Mouse (Mus musculus) embryonic facial prominence, embryonic 12.5 days (tissue): ENCODE results near the gene Adm. TPM values are rescaled to one million over a fixed set of nuclear protein-coding genes. Genes with fewer than 3 reads are reported as not detected.
"Not testable (repeated sequence)": the region's sequence is repeated elsewhere in the genome, so short reads cannot be mapped to it uniquely, and the experiment has no call there.

Source experiments
- ATAC-seq: fragments of 200-750 bp; cut with Nextera tagmentation; 2 replicates; pipeline ENCODE4 v1.8.0; 2017; ENCODE audit not compliant: insufficient number of reproducible peaks, insufficient read depth, low FRiP score, low TSS enrichment
- H3K27ac ChIP-seq: fragments of 300-500 bp; sonication (generic); 2 replicates; pipeline ENCODE4 v1.5.1; 2016; ENCODE audit warnings: mild to moderate bottlenecking
- H3K27me3 ChIP-seq: fragments of 300-500 bp; sonication (generic); 2 replicates; pipeline ENCODE4 v1.6.1; 2016; ENCODE audit warnings: mild to moderate bottlenecking, moderate library complexity
- H3K36me3 ChIP-seq: fragments of 300-500 bp; sonication (generic); 2 replicates; pipeline ENCODE4 v1.6.1; 2016; ENCODE audit warnings: mild to moderate bottlenecking
- H3K4me1 ChIP-seq: fragments of 300-500 bp; sonication (generic); 2 replicates; pipeline ENCODE4 v1.6.1; 2016
- H3K4me2 ChIP-seq: fragments of 300-500 bp; sonication (generic); replicated peaks from 2 replicates; pipeline ENCODE4 v1.6.1; 2016; ENCODE audit warnings: mild to moderate bottlenecking, moderate library complexity
- H3K4me3 ChIP-seq: fragments of 300-500 bp; sonication (generic); 2 replicates; pipeline ENCODE4 v1.5.1; 2016; ENCODE audit warnings: mild to moderate bottlenecking
- H3K9ac ChIP-seq: fragments of 300-500 bp; sonication (generic); 2 replicates; pipeline ENCODE4 v1.6.1; 2016; ENCODE audit warnings: mild to moderate bottlenecking, moderate library complexity
- H3K9me3 ChIP-seq: fragments of 300-500 bp; sonication (generic); 2 replicates; pipeline ENCODE4 v1.6.1; 2016; ENCODE audit warnings: mild to moderate bottlenecking, moderate library complexity
- WGBS: fragments of 180-500 bp; shearing (Covaris S2); methylation state at CpG from one replicate; pipeline ENCODE4 v1.1.7; 2016; 5-methylcytosine and 5-hydroxymethylcytosine counted together
- polyA plus RNA-seq: library from polyadenylated mRNA; unstranded; fragments of >200 nt; fragmentation: Nextera tagmentation; extraction: Ambion mirVana; gene quantifications from 2 replicates; pipeline ENCODE4 v1.2.1, GENCODE M21; 2016

The Adm gene
- polyA plus RNA-seq, 1 experiment from 2014 or later, result 1.9 TPM

DNA sequence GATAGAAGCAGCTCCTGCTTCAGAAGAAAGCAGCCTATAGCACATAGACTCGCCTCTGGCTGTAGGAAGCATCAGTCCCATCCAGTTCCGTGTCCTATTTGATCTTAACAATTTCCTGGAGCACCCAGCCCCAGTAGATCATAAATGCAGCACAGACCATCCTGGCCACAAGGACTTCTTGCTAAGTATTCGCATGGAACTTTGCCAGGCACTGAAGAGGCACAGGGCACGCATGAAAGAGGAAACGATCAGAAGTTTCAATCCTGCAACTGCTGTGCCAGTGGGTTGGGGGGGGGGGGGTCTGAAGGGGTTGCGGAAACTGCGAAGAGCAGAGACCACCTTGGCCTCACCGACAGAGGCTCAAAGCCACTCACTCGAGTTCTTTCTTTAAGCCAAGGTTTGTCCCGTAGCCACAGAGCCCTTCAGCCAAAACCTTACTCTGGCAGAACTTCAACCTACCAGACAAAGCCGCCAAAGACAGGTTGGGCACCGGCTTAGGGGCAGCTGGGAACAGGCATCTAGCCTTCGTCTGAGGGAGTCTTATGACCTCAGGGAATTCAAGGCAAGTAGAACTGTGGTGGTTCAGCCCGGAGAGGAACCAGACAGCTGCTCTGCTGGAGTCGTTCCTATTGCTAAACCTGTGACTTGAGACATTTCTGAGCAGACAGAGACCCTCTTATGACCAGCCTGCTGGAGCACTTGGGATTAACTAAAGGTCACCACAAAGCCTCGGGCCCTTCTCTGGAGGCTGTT, 3.9 kb downstream of the Adm start:
- H3K27ac ChIP-seq, result no peak overlapping the region
- peaks cover 33% of the 10 kb centered on the region for H3K4me1 ChIP-seq
- no peaks in the 10 kb centered on the region for H3K36me3 ChIP-seq
- no peak overlapping the region for H3K4me3 ChIP-seq
- H3K27me3 ChIP-seq, result peaks cover 48% of the 10 kb centered on the region
- no peak for ATAC-seq
- H3K9ac ChIP-seq, result no peak overlapping the region
- no peak overlapping the region for H3K4me2 ChIP-seq
- no peaks in the 10 kb centered on the region for H3K9me3 ChIP-seq
- WGBS, result 71% methylated on average over 16 of the region's 16 CpGs

DNA sequence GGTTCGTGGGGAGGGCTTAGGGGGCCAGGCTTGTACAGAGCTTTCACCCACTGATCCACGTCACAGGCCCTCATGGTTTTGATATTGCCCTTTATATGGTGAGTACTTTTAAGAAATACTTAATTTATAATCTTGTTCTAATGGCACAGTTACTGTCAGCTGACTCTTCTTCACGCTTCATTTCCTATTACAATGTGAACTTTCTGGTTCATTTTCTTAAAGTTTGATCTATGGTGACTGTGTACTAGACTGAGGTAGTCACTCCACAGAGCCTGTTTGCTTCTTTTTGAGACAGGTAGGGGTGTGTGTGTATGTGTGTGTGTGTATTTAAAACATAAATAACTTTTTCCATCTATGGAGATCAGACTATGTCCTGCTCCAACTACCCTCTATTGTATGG, 8.5 kb downstream of the Adm start:
- 65% methylated on average over 3 of the region's 3 CpGs for WGBS

DNA sequence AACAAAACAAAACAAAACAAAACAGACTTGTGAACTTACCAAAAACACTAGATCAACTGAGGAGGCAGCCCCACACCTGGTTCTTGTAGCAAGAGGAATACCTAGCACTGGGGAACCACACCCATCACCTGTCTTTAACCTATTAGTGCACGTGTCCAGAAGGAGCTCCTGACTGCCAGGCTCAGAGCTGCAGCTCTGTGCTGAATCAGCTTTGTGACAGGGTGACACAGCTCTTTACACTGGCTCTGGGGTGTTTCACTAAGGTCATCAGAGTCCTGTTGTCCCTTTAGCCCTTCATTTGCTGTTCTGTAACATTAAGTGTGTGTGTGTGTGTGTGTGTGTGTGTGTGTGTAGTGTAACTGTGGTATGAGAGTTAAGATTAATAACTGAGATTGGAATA, 9.1 kb downstream of the Adm start:
- H3K9ac ChIP-seq, result no peak overlapping the region
- no peaks in the 10 kb centered on the region for H3K36me3 ChIP-seq
- 0 out of 2 replicates have a peak, but pooled peaks cover 8% of the 10 kb centered on the region for H3K4me1 ChIP-seq
- no peak overlapping the region for H3K27ac ChIP-seq
- ATAC-seq, result no peak
- 36% methylated on average over 1 of the region's 1 CpGs for WGBS
- H3K27me3 ChIP-seq, result peaks cover 1% of the 10 kb centered on the region
- H3K9me3 ChIP-seq, result no peaks in the 10 kb centered on the region
- H3K4me2 ChIP-seq, result no peak overlapping the region
- H3K4me3 ChIP-seq, result no peak overlapping the region

More for the DNA sequence above, 8.5 kb downstream of the Adm start:
- H3K9ac ChIP-seq, result no peak overlapping the region
- no peak overlapping the region for H3K4me2 ChIP-seq
- no peak for ATAC-seq
- peaks cover 8% of the 10 kb centered on the region for H3K27me3 ChIP-seq
- 0 out of 2 replicates have a peak, but pooled peaks cover 8% of the 10 kb centered on the region for H3K4me1 ChIP-seq
- H3K27ac ChIP-seq, result no peak overlapping the region
- no peaks in the 10 kb centered on the region for H3K9me3 ChIP-seq
- no peak overlapping the region for H3K4me3 ChIP-seq
- no peaks in the 10 kb centered on the region for H3K36me3 ChIP-seq

DNA sequence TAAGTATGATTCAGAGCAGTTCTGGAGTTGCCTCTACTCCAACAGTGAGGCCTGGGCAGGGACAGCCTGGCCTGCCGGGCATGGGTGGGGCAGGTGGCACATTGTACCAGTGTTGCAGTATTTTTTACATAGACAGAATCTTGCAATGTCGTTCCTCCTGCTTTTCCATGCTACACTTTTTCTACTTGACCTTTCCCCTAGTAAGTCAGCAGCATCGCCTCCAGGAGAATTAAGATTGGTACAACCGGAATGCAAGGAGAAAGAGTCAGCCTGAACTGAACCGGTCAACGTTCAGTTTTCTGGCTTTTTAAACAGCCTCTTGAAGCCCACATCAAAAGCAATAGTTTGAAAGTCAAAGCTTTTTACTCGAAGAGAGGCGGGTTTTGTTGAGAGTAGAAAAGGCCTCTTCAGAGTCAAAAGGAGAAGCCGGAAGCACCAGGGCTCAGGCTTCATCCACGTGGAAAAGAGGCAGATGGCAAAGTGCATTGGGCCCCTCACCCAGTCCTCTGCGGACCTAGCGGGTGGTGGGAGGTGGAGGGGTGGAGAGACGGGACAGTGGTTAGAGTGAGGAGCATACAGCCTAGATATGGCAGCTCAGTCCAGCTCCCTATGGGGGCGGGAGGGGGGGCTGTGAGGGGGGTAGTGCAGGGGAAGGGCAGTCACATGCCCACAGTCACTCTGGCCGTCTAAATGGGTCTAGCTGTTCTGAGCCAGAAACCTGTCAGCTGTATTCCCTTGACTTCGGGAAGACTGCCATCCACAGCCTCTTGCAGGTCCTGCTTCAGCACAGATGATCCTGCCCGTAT, 11.0 kb downstream of the Adm start:
- Histone ChIP-seq H3K4me1 (0 out of 2 replicates have a peak, but pooled peaks cover 8% of the 10 kb centered on the region), H3K27me3 (no peaks in the 10 kb centered on the region), H3K9ac (no peak overlapping the region), H3K36me3 (no peaks in the 10 kb centered on the region), H3K9me3 (no peaks in the 10 kb centered on the region), H3K4me3 (no peak overlapping the region), H3K27ac (no peak overlapping the region), H3K4me2 (no peak overlapping the region)
- 47% methylated on average over 17 of the region's 17 CpGs for WGBS
- 0 out of 2 replicates have a peak, but pooled peaks have one; percentile 52 for ATAC-seq

DNA sequence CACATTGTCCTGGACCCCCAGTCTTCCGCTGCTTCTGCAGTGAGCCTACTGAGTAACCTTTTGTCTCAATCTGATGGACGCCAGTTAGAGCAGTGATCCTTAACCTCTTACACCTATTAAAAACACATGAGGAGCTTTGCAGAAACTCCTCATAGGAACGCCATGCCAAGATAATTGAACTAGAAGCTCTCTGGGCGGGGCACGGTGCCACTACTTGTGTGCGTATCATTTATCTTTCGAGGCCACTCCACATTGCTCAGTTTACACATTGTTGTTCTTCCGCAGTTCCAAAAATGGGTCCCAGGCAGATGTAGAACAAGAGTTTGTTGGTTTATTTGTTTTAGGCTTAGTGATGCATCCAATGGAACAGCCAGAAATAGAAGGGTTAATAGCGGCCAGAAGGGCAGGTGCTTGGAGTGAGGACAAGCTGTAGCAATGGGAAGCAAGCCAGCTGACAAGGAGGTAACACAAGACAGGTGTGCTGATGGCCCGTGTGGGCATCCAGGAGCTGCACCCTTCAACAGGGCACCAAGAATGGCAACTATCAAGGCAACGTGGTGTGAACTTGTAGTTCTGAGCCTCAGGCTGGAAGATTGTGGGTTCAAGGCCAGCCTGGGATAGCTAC, 11.9 kb downstream of the Adm start:
- Histone ChIP-seq H3K4me2 (no peak overlapping the region), H3K27ac (no peak overlapping the region), H3K4me1 (0 out of 2 replicates have a peak, but pooled peaks cover 8% of the 10 kb centered on the region), H3K36me3 (no peaks in the 10 kb centered on the region), H3K9ac (no peak overlapping the region), H3K4me3 (no peak overlapping the region), H3K27me3 (no peaks in the 10 kb centered on the region), H3K9me3 (no peaks in the 10 kb centered on the region)
- no peak for ATAC-seq
- WGBS, result 73% methylated on average over 11 of the region's 11 CpGs

DNA sequence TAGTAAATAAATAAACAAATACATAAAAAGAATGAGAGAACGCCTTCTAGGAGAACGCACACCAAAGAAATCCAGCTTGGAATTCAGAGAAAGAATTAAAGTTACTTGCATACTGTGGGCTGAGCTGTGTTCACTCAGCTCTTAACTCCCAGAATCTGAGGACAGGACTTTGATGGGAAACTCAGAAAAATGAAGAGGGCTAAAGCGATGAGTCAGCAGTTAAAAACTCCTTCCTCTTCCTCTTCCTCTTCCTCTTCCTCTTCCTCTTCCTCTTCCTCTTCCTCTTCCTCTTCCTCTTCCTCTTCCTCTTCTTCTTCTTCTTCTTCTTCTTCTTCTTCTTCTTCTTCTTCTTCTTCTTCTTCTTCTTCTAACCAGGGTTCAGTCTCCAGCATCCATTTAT, 12.5 kb downstream of the Adm start:
- H3K4me3 ChIP-seq, H3K36me3 ChIP-seq, ATAC-seq, H3K27ac ChIP-seq, H3K4me2 ChIP-seq, H3K27me3 ChIP-seq, H3K9ac ChIP-seq, H3K4me1 ChIP-seq, H3K9me3 ChIP-seq: not testable (repeated sequence)
- WGBS, result 98% methylated on average over 3 of the region's 3 CpGs

DNA sequence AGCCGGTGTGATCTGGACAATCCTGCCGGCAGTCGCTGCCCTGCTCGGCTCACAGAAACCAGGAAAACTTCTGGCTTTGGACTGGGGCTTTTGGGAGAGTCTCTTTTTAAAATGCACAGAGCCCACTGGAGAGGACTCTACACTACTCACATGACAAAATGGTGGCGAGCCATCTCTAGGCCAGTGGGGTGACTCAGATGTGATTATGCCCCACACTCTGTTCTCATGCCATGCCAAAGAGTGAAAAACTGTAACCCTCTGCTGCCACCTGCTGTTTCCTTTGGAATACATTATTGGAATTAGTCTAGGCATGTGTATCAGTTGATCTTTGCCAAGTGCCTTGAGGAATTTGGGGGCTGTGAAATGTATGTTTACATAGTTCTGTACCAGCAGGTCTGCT, 17.9 kb downstream of the Adm start:
- Histone ChIP-seq H3K4me1 (no peaks in the 10 kb centered on the region), H3K9ac (no peak overlapping the region), H3K27me3 (no peaks in the 10 kb centered on the region), H3K4me3 (no peak overlapping the region), H3K36me3 (no peaks in the 10 kb centered on the region), H3K27ac (no peak overlapping the region), H3K4me2 (no peak overlapping the region), H3K9me3 (no peaks in the 10 kb centered on the region)
- ATAC-seq, result no peak
- 72% methylated on average over 5 of the region's 5 CpGs for WGBS

DNA sequence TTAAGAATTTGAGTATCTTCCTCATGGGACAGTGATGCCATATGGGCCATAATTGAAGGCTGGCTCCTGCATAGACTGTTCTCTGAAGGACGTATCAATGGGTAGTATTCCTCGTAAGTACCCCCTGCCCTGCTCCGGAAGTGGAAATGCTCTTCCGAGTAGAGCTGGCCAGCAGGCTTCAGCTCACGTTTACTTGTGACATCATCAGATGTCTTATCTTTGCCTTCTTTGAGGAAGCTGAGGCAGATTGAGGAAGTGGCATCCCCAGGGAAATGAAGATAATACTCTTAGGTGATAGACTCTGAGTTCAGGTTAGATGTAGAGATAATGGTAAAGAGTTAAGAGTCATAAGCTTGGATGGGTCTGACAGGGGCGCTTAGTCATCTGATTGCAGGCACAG, 18.4 kb downstream of the Adm start:
- no peak overlapping the region for H3K4me2 ChIP-seq
- no peak overlapping the region for H3K4me3 ChIP-seq
- H3K27ac ChIP-seq, result no peak overlapping the region
- no peak for ATAC-seq
- no peak overlapping the region for H3K9ac ChIP-seq
- H3K9me3 ChIP-seq, result no peaks in the 10 kb centered on the region
- no peaks in the 10 kb centered on the region for H3K36me3 ChIP-seq
- WGBS, result 79% methylated on average over 6 of the region's 6 CpGs
- no peaks in the 10 kb centered on the region for H3K27me3 ChIP-seq
- no peaks in the 10 kb centered on the region for H3K4me1 ChIP-seq

DNA sequence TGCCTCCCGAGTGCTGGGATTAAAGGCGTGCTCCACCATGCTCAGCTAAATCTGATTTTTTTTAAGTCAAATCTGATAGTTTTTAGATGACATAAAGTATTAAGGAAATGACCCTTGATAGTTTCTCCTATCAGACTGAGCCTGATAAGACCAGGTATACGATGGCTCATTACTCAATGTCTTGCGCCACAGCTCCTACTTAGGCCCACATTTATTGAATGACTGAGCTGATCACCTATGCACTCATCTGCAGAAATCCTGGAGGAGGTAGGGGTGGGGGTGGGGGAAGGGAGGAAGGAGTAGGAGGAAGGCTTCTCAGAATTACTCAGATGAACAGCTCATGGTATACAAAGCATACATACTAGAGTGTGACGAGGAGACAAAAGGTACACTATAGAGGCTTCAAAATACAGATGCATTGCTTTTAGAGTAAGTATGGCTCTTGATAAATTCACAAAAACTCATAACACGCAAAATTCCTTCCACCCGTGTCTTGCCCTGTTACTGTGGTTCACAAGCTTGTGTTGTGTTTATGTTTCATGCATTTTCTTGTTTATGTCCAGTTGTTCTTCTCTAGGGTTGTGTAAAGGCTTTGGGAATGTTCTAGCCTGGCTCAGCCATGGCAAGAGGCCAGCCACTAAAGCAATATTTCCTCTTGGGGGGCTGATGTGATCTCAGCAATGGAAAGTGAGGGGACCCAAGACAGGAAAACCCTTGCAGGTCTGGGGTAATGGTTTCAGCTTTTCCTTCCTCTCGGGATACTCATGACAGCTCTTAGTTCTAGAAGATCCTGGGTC, 19.3 kb downstream of the Adm start:
- ATAC-seq, result no peak
- Histone ChIP-seq H3K4me3 (no peak overlapping the region), H3K9ac (no peak overlapping the region), H3K4me2 (no peak overlapping the region), H3K4me1 (no peaks in the 10 kb centered on the region), H3K9me3 (no peaks in the 10 kb centered on the region), H3K27me3 (no peaks in the 10 kb centered on the region), H3K36me3 (no peaks in the 10 kb centered on the region), H3K27ac (no peak overlapping the region)
- 85% methylated on average over 8 of the region's 8 CpGs for WGBS

DNA sequence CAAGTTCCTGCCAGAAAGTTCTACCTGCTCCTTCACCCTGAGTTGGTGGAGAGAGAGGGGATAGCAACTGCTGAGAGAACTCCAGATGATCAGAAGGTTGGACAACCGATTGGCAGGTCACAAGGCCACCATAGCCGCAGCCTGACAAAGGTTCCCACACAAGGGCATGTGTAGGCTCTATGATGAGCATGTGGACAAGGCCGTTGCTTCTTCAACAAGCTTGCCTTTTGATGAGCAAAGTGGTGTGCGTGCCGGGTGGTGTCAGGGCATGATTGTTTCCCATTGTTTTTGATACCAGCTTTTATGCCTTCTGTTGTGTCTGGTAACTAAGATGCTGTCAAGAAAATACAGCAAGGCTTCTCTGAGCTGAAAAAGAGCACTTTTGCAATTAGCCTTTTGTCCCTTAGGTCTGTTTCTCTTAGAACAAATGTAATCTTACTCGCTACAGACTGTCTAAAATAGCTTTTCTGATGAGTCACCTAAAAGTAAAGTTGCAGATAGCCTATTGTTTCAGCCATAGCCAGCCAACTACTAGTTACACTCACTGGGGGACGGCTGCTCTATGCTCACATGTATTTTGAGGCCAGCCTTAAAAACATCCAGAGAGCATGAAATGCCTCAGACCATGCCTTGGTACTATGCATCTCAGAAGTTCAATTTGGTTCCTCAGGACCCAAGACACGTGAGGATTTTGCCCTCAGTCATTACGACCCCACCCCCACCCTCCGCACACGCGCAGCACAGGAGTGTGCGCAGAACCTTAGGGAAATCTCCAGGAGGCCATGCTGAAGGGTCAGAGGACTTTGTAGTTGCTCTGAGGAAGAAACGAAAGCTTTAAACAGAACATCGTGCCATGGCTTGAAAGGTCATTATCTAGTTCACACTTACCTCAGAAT, 20.3 kb downstream of the Adm start:
- 82% methylated on average over 15 of the region's 15 CpGs for WGBS
- no peak overlapping the region for H3K27ac ChIP-seq
- H3K9ac ChIP-seq, result no peak overlapping the region
- no peaks in the 10 kb centered on the region for H3K4me1 ChIP-seq
- H3K9me3 ChIP-seq, result no peaks in the 10 kb centered on the region
- no peak overlapping the region for H3K4me2 ChIP-seq
- no peaks in the 10 kb centered on the region for H3K27me3 ChIP-seq
- H3K36me3 ChIP-seq, result no peaks in the 10 kb centered on the region
- ATAC-seq, result no peak
- no peak overlapping the region for H3K4me3 ChIP-seq
